Mouse (Mus musculus): ENCODE results near the gene Cep19. TPM values are rescaled to one million over a fixed set of nuclear protein-coding genes. Genes with fewer than 3 reads are reported as not detected.
A peak's percentile ranks its signal among the peaks of the same experiment; 100 is the strongest.
"Not testable (repeated sequence)": the region's sequence is repeated elsewhere in the genome, so short reads cannot be mapped to it uniquely, and the experiment has no call there.

Cep19 gene
- polyA plus RNA-seq, 1 experiment from 2014 or later: 5.8 TPM

GRCm38 (mm10) chr16:32076406-32076805 lies 23.2 kb upstream of the Cep19 start:
- Histone ChIP-seq H3K27ac (ENCODE audit: low read length) (no peak overlapping the region), H3K4me3 (ENCODE audit: low read depth, low read length) (no peak overlapping the region)
- WGBS (ENCODE audit: insufficient replicate concordance): 60% methylated on average over 3 of the region's 3 CpGs

GRCm38 (mm10) chr16:32077648-32078407 lies 21.8 kb upstream of the Cep19 start:
- peak overlapping the region; percentile 88 for H3K4me2 ChIP-seq (ENCODE audit: low read depth, low read length)
- no peaks in the 10 kb centered on the region for H3K36me3 ChIP-seq (ENCODE audit: control insufficient read depth, insufficient read depth)
- peak overlapping the region; percentile 97 for H3K9ac ChIP-seq (ENCODE audit: low read depth, low read length)
- WGBS (ENCODE audit: insufficient replicate concordance): 4% methylated on average over 13 of the region's 13 CpGs
- ATAC-seq (ENCODE audit: low read depth): no peak
- peak overlapping the region; percentile 98 for H3K27ac ChIP-seq (ENCODE audit: low read length)
- peaks cover 18% of the 10 kb centered on the region for H3K4me1 ChIP-seq (ENCODE audit: control insufficient read depth, low read depth, low read length)
- H3K27me3 ChIP-seq (ENCODE audit: control insufficient read depth, insufficient read depth, low read depth, low read length): no peaks in the 10 kb centered on the region
- no peaks in the 10 kb centered on the region for H3K9me3 ChIP-seq (replicated peaks; ENCODE audit: control insufficient read depth, low read length)
- H3K4me3 ChIP-seq (ENCODE audit: low read depth, low read length): peak overlapping the region; percentile 94

More at GRCm38 (mm10) chr16:32076406-32076805, 23.2 kb upstream of the Cep19 start:
- Histone ChIP-seq H3K36me3 (ENCODE audit: control insufficient read depth, insufficient read depth) (no peaks in the 10 kb centered on the region), H3K27me3 (ENCODE audit: control insufficient read depth, insufficient read depth, low read depth, low read length) (no peaks in the 10 kb centered on the region), H3K9me3 (replicated peaks; ENCODE audit: control insufficient read depth, low read length) (no peaks in the 10 kb centered on the region), H3K9ac (ENCODE audit: low read depth, low read length) (no peak overlapping the region), H3K4me1 (ENCODE audit: control insufficient read depth, low read depth, low read length) (peaks cover 18% of the 10 kb centered on the region), H3K4me2 (ENCODE audit: low read depth, low read length) (no peak overlapping the region)
- no peak for ATAC-seq (ENCODE audit: low read depth)

- Histone ChIP-seq H3K9ac (ENCODE audit: low read depth, low read length) (peak overlapping the region; percentile 97), H3K27ac (ENCODE audit: low read length) (peak overlapping the region; percentile 98), H3K9me3 (replicated peaks; ENCODE audit: control insufficient read depth, low read length) (no peaks in the 10 kb centered on the region), H3K36me3 (ENCODE audit: control insufficient read depth, insufficient read depth) (no peaks in the 10 kb centered on the region; the same call in 1 of the 2 replicates), H3K4me1 (ENCODE audit: control insufficient read depth, low read depth, low read length) (peaks cover 18% of the 10 kb centered on the region), H3K27me3 (ENCODE audit: control insufficient read depth, insufficient read depth, low read depth, low read length) (no peaks in the 10 kb centered on the region), H3K4me2 (ENCODE audit: low read depth, low read length) (peak overlapping the region; percentile 88), H3K4me3 (ENCODE audit: low read depth, low read length) (peak overlapping the region; percentile 94)
- ATAC-seq (ENCODE audit: low read depth): no peak
- under 1% methylated on average over 30 of the region's 30 CpGs for WGBS (ENCODE audit: insufficient replicate concordance)
Measured at GRCm38 (mm10) chr16:32078408-32078990, 21.1 kb upstream of the Cep19 start.

- ATAC-seq (ENCODE audit: low read depth): peak; percentile 93
- H3K27me3 ChIP-seq (ENCODE audit: control insufficient read depth, insufficient read depth, low read depth, low read length): no peaks in the 10 kb centered on the region
- WGBS (ENCODE audit: insufficient replicate concordance): under 1% methylated on average over 56 of the region's 60 CpGs
- H3K9ac ChIP-seq (ENCODE audit: low read depth, low read length): peak within 1 kb of the TSS; percentile 97
- H3K4me1 ChIP-seq (ENCODE audit: control insufficient read depth, low read depth, low read length): peaks cover 18% of the 10 kb centered on the region
- no peaks in the 10 kb centered on the region; the same call in 1 of the 2 replicates for H3K36me3 ChIP-seq (ENCODE audit: control insufficient read depth, insufficient read depth)
- peak within 1 kb of the TSS; percentile 98 for H3K27ac ChIP-seq (ENCODE audit: low read length)
- no peaks in the 10 kb centered on the region for H3K9me3 ChIP-seq (replicated peaks; ENCODE audit: control insufficient read depth, low read length)
- H3K4me3 ChIP-seq (ENCODE audit: low read depth, low read length): peak within 1 kb of the TSS; percentile 94
- H3K4me2 ChIP-seq (ENCODE audit: low read depth, low read length): peak within 1 kb of the TSS; percentile 88
Measured at GRCm38 (mm10) chr16:32078991-32079511, 20.5 kb upstream of the Cep19 start, which contains the start of gene Pak2. Gene Pak2 (minus strand): TSS chr16:32079342.

- H3K27ac ChIP-seq (ENCODE audit: low read length): no peak overlapping the region
- H3K9me3 ChIP-seq (replicated peaks; ENCODE audit: control insufficient read depth, low read length): no peaks in the 10 kb centered on the region
- peaks cover 6% of the 10 kb centered on the region for H3K4me1 ChIP-seq (ENCODE audit: control insufficient read depth, low read depth, low read length)
- H3K4me2 ChIP-seq (ENCODE audit: low read depth, low read length): 0 out of 2 replicates have a peak overlapping the region, but pooled peaks have one; percentile 17
- peak; percentile 61 for ATAC-seq (ENCODE audit: low read depth)
- H3K36me3 ChIP-seq (ENCODE audit: control insufficient read depth, insufficient read depth): peaks cover 3% of the 10 kb centered on the region; the same call in 1 of the 2 replicates
- 31% methylated on average over 17 of the region's 17 CpGs for WGBS (ENCODE audit: insufficient replicate concordance)
- H3K27me3 ChIP-seq (ENCODE audit: control insufficient read depth, insufficient read depth, low read depth, low read length): no peaks in the 10 kb centered on the region
- no peak overlapping the region for H3K4me3 ChIP-seq (ENCODE audit: low read depth, low read length)
- H3K9ac ChIP-seq (ENCODE audit: low read depth, low read length): no peak overlapping the region
Measured at GRCm38 (mm10) chr16:32087629-32088443, 11.8 kb upstream of the Cep19 start.

- Histone ChIP-seq H3K27ac (ENCODE audit: low read length) (no peak overlapping the region), H3K4me3 (ENCODE audit: low read depth, low read length) (no peak overlapping the region), H3K27me3 (ENCODE audit: control insufficient read depth, insufficient read depth, low read depth, low read length) (no peaks in the 10 kb centered on the region), H3K4me2 (ENCODE audit: low read depth, low read length) (no peak overlapping the region), H3K9ac (ENCODE audit: low read depth, low read length) (no peak overlapping the region), H3K4me1 (ENCODE audit: control insufficient read depth, low read depth, low read length) (peaks cover 6% of the 10 kb centered on the region), H3K36me3 (ENCODE audit: control insufficient read depth, insufficient read depth) (peaks cover 5% of the 10 kb centered on the region; the same call in 1 of the 2 replicates), H3K9me3 (replicated peaks; ENCODE audit: control insufficient read depth, low read length) (no peaks in the 10 kb centered on the region)
- WGBS (ENCODE audit: insufficient replicate concordance): 80% methylated on average over 7 of the region's 7 CpGs
- no peak for ATAC-seq (ENCODE audit: low read depth)
Measured at GRCm38 (mm10) chr16:32091466-32091865, 8.1 kb upstream of the Cep19 start.

- 77% methylated on average over 2 of the region's 2 CpGs for WGBS (ENCODE audit: insufficient replicate concordance)
- H3K27ac ChIP-seq (ENCODE audit: low read length); H3K9me3 ChIP-seq (replicated peaks; ENCODE audit: control insufficient read depth, low read length); H3K27me3 ChIP-seq (ENCODE audit: control insufficient read depth, insufficient read depth, low read depth, low read length); H3K4me2 ChIP-seq (ENCODE audit: low read depth, low read length); H3K4me3 ChIP-seq (ENCODE audit: low read depth, low read length); ATAC-seq (ENCODE audit: low read depth); H3K9ac ChIP-seq (ENCODE audit: low read depth, low read length); H3K36me3 ChIP-seq (ENCODE audit: control insufficient read depth, insufficient read depth): not testable (repeated sequence)
- H3K4me1 ChIP-seq (ENCODE audit: control insufficient read depth, low read depth, low read length): peaks cover 16% of the 10 kb centered on the region
Measured at GRCm38 (mm10) chr16:32097757-32098156, 1.8 kb upstream of the Cep19 start.

GRCm38 (mm10) chr16:32098897-32099637 lies 533 bp upstream of the Cep19 start:
- no peaks in the 10 kb centered on the region for H3K9me3 ChIP-seq (replicated peaks; ENCODE audit: control insufficient read depth, low read length)
- H3K27me3 ChIP-seq (ENCODE audit: control insufficient read depth, insufficient read depth, low read depth, low read length): no peaks in the 10 kb centered on the region
- H3K4me1 ChIP-seq (ENCODE audit: control insufficient read depth, low read depth, low read length): peaks cover 16% of the 10 kb centered on the region
- peak overlapping the region; percentile 92 for H3K9ac ChIP-seq (ENCODE audit: low read depth, low read length)
- 0 out of 2 replicates have a peak, but pooled peaks cover 2% of the 10 kb centered on the region for H3K36me3 ChIP-seq (ENCODE audit: control insufficient read depth, insufficient read depth)
- H3K27ac ChIP-seq (ENCODE audit: low read length): peak overlapping the region; percentile 88
- peak overlapping the region; percentile 98 for H3K4me2 ChIP-seq (ENCODE audit: low read depth, low read length)
- WGBS (ENCODE audit: insufficient replicate concordance): under 1% methylated on average over 39 of the region's 39 CpGs
- ATAC-seq (ENCODE audit: low read depth): peak; percentile 60
- peak overlapping the region; percentile 94 for H3K4me3 ChIP-seq (ENCODE audit: low read depth, low read length)
